Mouse (Mus musculus): ENCODE results near the gene Slc35f1. TPM values are rescaled to one million over a fixed set of nuclear protein-coding genes. Genes with fewer than 3 reads are reported as not detected.
"Not testable (repeated sequence)": the region's sequence is repeated elsewhere in the genome, so short reads cannot be mapped to it uniquely, and the experiment has no call there.

The Slc35f1 gene
- polyA plus RNA-seq, 1 experiment, result not detected

DNA sequence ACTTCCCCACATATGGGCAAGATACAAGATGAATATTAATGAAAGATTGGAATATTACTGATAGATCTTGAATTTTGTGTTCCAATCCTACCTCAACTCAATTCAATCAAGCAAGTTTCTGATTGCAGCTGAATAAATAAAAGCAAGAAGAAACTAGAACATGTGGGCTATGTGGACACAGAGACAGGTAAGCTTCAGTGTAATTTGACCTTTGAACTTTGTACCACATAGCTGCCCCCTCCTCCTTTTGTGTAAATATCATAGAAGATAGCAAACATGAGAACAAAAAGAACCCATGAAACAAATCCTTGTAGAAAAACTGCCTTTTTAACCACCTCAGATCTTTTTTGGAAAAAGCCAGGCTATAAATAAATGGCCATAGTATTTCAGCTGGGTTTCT, 180.8 kb downstream of the Slc35f1 start:
- Histone ChIP-seq H3K4me3 (replicated peaks; ENCODE audit: control insufficient read depth, low read depth, low read length) (no peak overlapping the region), H3K27ac (ENCODE audit: control insufficient read depth, insufficient read depth, low read depth, low read length, poor library complexity) (no peak overlapping the region), H3K4me1 (ENCODE audit: control insufficient read depth, insufficient read depth, low read length) (no peaks in the 10 kb centered on the region)
- TF ChIP-seq POLR2A (IDR thresholded peaks at IDR 0.05; ENCODE audit: borderline replicate concordance, control insufficient read depth, low read depth, low read length), result no peak
- TF ChIP-seq CTCF (IDR thresholded peaks at IDR 0.05; ENCODE audit: control insufficient read depth, insufficient read depth, low read length), result no peak

DNA sequence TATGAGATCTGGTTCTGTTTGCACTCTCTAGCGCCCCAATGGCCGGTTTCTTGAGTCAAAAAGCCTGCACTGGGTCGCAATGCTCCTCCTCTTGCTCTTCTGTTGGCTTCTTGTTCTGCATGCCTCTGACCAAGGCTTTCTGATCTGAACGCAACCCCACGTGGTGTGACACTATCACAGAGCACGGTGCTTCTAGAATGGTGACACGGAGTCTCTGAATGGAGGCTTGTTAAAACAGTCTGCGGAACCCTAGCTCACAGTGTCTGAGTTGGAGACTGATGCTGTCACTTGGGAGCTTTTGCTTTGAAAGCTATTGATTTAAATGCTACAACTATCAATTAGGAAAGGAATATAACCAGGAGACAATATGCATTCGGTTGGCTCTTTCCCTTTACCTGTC, 183.8 kb downstream of the Slc35f1 start:
- Histone ChIP-seq H3K4me1 (ENCODE audit: control insufficient read depth, insufficient read depth, low read length) (no peaks in the 10 kb centered on the region), H3K4me3 (replicated peaks; ENCODE audit: control insufficient read depth, low read depth, low read length) (no peak overlapping the region), H3K27ac (ENCODE audit: control insufficient read depth, insufficient read depth, low read depth, low read length, poor library complexity) (no peak overlapping the region)
- 74% methylated on average over 9 of the region's 9 CpGs for WGBS
- TF ChIP-seq CTCF (IDR thresholded peaks at IDR 0.05; ENCODE audit: control insufficient read depth, insufficient read depth, low read length), result no peak
- TF ChIP-seq POLR2A (IDR thresholded peaks at IDR 0.05; ENCODE audit: borderline replicate concordance, control insufficient read depth, low read depth, low read length), result no peak

- Histone ChIP-seq H3K27ac (ENCODE audit: control insufficient read depth, insufficient read depth, low read depth, low read length, poor library complexity) (no peak overlapping the region), H3K4me1 (ENCODE audit: control insufficient read depth, insufficient read depth, low read length) (no peaks in the 10 kb centered on the region), H3K4me3 (replicated peaks; ENCODE audit: control insufficient read depth, low read depth, low read length) (no peak overlapping the region)
- TF ChIP-seq CTCF (IDR thresholded peaks at IDR 0.05; ENCODE audit: control insufficient read depth, insufficient read depth, low read length) (no peak), POLR2A (IDR thresholded peaks at IDR 0.05; ENCODE audit: borderline replicate concordance, control insufficient read depth, low read depth, low read length) (no peak)
Measured at GRCm38 (mm10) chr10:52874712-52875111, 184.4 kb downstream of the Slc35f1 start.

DNA sequence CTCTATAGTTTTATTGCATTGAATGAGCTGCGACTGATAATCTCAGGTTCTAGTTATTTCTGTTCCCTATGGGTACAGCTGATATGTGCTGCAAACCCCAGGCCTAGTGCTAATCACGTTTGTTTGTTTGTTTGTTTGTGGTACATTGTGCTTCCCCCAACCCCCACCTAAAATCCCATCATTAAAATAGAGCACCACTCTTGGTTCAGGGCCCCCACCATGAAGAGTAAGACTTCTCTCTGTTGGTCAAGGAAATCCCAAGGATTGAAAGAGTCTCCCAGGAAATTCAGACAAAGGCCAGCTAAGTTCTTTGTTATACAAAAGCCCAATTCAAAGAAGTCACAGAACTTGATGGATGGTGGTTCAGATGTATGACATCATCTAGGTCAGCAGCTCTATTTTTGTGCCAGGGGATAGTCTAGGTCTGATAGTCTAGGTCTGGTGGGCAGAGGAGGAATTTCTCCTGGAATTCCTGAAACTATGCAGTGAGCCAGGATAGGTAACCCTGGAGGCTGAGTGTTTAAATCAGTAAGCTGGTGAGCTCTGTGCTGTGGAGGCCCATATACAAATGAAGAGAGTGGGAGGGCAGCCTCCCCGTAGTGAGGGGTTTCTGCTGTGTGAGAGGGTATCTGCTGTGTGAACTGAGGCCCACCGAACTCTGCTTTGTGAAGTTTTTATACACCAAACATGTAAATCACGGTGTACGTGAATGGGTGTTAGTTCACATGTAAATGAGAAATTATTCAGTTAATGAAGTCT, 187.1 kb downstream of the Slc35f1 start:
- H3K4me1 ChIP-seq (ENCODE audit: control insufficient read depth, insufficient read depth, low read length), result no peaks in the 10 kb centered on the region
- H3K4me3 ChIP-seq (replicated peaks; ENCODE audit: control insufficient read depth, low read depth, low read length), result no peak overlapping the region
- no peak overlapping the region for H3K27ac ChIP-seq (ENCODE audit: control insufficient read depth, insufficient read depth, low read depth, low read length, poor library complexity)
- TF ChIP-seq CTCF (IDR thresholded peaks at IDR 0.05; ENCODE audit: control insufficient read depth, insufficient read depth, low read length), result no peak
- TF ChIP-seq POLR2A (IDR thresholded peaks at IDR 0.05; ENCODE audit: borderline replicate concordance, control insufficient read depth, low read depth, low read length), result no peak
- 70% methylated on average over 6 of the region's 6 CpGs for WGBS

DNA sequence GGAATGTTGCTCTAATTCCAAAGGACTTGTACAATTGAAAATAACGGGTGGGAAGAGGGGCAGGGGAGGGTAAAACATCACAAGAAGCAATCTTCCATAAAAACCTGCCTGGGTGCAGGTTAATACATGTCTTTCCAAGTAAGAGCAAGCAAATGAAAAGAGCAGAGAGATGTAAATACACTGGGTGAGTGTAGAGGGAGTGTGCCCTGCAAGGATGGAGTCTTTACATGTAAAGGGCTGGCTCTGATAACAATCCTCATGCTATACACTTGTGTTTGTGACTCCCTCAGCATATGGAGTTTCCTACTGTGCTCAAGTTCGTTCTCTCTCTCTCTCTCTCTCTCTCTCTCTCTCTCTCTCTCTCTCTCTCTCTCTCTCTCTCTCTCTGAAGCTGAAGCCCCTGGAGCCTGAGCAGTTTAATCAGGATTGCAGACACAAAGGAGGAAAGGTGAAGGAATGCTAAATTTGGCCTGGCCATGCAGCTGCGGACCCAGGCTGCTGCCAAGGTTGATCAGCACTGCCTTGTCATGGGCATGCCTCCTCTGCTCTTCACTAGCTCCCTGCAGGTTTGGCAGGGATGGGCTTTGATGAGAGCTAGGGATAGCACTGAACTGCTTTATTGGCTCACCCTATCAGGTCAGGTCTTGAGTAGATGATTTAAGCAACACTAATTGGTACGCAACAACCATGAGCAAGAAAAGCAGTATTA, 187.9 kb downstream of the Slc35f1 start:
- 69% methylated on average over 4 of the region's 4 CpGs for WGBS
- TF ChIP-seq CTCF (IDR thresholded peaks at IDR 0.05; ENCODE audit: control insufficient read depth, insufficient read depth, low read length), result no peak
- TF ChIP-seq POLR2A (IDR thresholded peaks at IDR 0.05; ENCODE audit: borderline replicate concordance, control insufficient read depth, low read depth, low read length), result no peak
- Histone ChIP-seq H3K27ac (ENCODE audit: control insufficient read depth, insufficient read depth, low read depth, low read length, poor library complexity) (no peak overlapping the region), H3K4me3 (replicated peaks; ENCODE audit: control insufficient read depth, low read depth, low read length) (no peak overlapping the region), H3K4me1 (ENCODE audit: control insufficient read depth, insufficient read depth, low read length) (no peaks in the 10 kb centered on the region)

GRCm38 (mm10) chr10:52896724-52897123, 206.4 kb downstream of the Slc35f1 start:
- not testable (repeated sequence) for H3K4me1 ChIP-seq (ENCODE audit: control insufficient read depth, insufficient read depth, low read length); H3K27ac ChIP-seq (ENCODE audit: control insufficient read depth, insufficient read depth, low read depth, low read length, poor library complexity); H3K4me3 ChIP-seq (replicated peaks; ENCODE audit: control insufficient read depth, low read depth, low read length)

DNA sequence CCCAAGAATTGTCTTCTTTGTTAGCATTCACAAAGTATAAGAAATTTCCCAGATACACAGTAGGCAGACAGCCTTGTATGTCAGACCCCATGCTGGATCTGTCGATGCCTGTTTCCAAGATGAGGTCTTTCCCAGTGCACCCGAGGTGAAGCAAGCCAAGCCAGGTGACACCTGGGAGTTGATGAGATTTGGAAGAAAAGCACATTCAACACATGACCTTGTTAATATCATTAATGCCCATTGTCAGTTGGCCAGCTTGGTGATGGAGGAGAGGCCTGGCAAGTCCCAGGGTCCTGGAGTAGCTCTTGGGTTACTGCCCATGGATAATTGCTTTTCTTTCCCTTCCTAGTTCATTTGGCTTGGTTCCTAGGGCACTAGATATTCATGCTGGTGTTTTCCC, 214.6 kb downstream of the Slc35f1 start:
- Histone ChIP-seq H3K4me3 (replicated peaks; ENCODE audit: control insufficient read depth, low read depth, low read length) (no peak overlapping the region), H3K4me1 (ENCODE audit: control insufficient read depth, insufficient read depth, low read length) (no peaks in the 10 kb centered on the region), H3K27ac (ENCODE audit: control insufficient read depth, insufficient read depth, low read depth, low read length, poor library complexity) (no peak overlapping the region)
- 74% methylated on average over 2 of the region's 2 CpGs for whole genome bisulfite sequencing
- no peak for TF ChIP-seq POLR2A (IDR thresholded peaks at IDR 0.05; ENCODE audit: borderline replicate concordance, control insufficient read depth, low read depth, low read length)
- no peak for TF ChIP-seq CTCF (IDR thresholded peaks at IDR 0.05; ENCODE audit: control insufficient read depth, insufficient read depth, low read length)

- WGBS, result 71% methylated on average over 2 of the region's 2 CpGs
Measured at GRCm38 (mm10) chr10:52911762-52912161, 221.4 kb downstream of the Slc35f1 start.

More at GRCm38 (mm10) chr10:52911762-52912161, 221.4 kb downstream of the Slc35f1 start:
- Histone ChIP-seq H3K4me1 (ENCODE audit: control insufficient read depth, insufficient read depth, low read length) (no peaks in the 10 kb centered on the region), H3K4me3 (replicated peaks; ENCODE audit: control insufficient read depth, low read depth, low read length) (no peak overlapping the region), H3K27ac (ENCODE audit: control insufficient read depth, insufficient read depth, low read depth, low read length, poor library complexity) (no peak overlapping the region)
- TF ChIP-seq POLR2A (IDR thresholded peaks at IDR 0.05; ENCODE audit: borderline replicate concordance, control insufficient read depth, low read depth, low read length) (no peak), CTCF (IDR thresholded peaks at IDR 0.05; ENCODE audit: control insufficient read depth, insufficient read depth, low read length) (no peak)

Data from bone marrow, adult 2 months (tissue).